ENCODE assay signal across 9 mouse cellular contexts in the genomic region with DNA sequence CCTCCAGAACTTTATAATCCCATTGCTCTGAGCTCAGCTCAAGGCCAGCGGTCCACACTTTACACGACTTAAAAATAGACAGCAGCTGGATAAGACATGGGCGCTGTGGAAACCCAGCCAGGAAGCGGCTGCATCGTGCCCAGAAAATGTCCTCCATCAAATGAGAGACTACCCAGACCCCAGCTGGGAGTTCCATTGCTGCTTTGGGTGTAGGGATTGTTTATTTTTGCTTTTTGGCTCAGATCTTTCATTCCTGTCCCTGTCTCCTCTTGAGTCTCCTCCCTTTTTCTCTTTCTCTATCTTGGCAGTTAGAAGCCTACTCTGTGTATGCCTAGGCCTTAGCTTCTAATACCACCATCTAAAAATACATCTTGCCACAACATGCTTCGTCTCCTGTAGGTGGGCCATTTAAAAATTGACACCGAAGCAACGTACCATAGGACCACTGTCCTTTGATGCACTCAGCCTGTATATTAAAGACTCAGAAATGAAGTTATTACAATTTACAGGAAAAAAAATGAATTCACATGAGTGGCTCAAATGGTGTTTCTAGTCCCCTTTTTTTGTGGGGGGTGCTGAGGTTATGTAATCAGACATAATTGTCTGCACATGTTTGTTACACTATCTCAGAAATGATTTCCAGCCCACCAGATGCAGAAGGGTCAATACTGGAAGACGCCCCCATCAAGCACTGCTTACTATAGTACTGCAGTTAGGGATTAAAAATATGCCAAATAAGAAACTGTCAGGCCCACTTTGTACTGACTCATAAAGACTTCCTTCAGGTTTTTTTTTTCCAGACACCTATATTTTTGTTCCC.
DNase-seq lines count a peak whose midpoint lies in the region; ATAC-seq and TF ChIP-seq lines count a peak whose summit lies in the region.
"Had no signal": no experiment of that assay in that cellular context is flagged by ENCODE, and none has a peak within 500 bp of the region (broad histone marks: within the 10 kb centered on the region; RNA-seq: fewer than 3 reads in every experiment).

No protein-coding gene starts in this region.

- H3K4me1 ChIP-seq in hindbrain, embryonic 14.5 days (replicated peaks; ENCODE audit: control insufficient read depth, insufficient read depth, low read length) = no peaks in the 10 kb centered on the region

- H3K4me3 ChIP-seq in gastrocnemius, adult 2 months = no peak overlapping the region
- no peak overlapping the region for H3K4me3 ChIP-seq in hindbrain, embryonic 14.5 days (replicated peaks; ENCODE audit: low read length)

- TF ChIP-seq CTCF in gastrocnemius, adult 2 months (IDR thresholded peaks at IDR 0.05) = no peak

- no peaks in the 10 kb centered on the region for H3K27me3 ChIP-seq in hindbrain, embryonic 14.5 days (ENCODE audit: control insufficient read depth, insufficient read depth, low read length)

- H3K9me3 ChIP-seq in hindbrain, embryonic 14.5 days (ENCODE audit: control insufficient read depth, low read length) = no peaks in the 10 kb centered on the region

- intact Hi-C loops in gastrocnemius, adult 2 months (cut with DNase I) = no loop called here

- peaks cover 37% of the 10 kb centered on the region for H3K36me3 ChIP-seq in hindbrain, embryonic 14.5 days (replicated peaks; ENCODE audit: control insufficient read depth, insufficient read depth)
- H3K36me3 ChIP-seq: G1E had no signal

- no peak overlapping the region for H3K9ac ChIP-seq in hindbrain, embryonic 14.5 days

- peak overlapping the region; percentile 86 for H3K27ac ChIP-seq in gastrocnemius, adult 2 months
- H3K27ac ChIP-seq in hindbrain, embryonic 14.5 days = no peak overlapping the region

- DNase-seq in kidney, adult 11 months = peak; percentile 10
- DNase-seq in kidney, adult 18-20 months = no peak
- peak; percentile 78 for DNase-seq in gastrocnemius, adult 2 months
- DNase-seq in kidney, adult 9 months = peak; percentile 23
- peak; percentile 27 for DNase-seq in ovary, postnatal 10 days (ENCODE audit: low spot score)
- no peak for DNase-seq in adrenal gland, postnatal 25 days
- DNase-seq in hindbrain, embryonic 14.5 days (ENCODE audit: low spot score) = no peak

- 89% methylated on average over 9 of the region's 9 CpGs for WGBS in hindbrain, embryonic 14.5 days

- ATAC-seq in monocyte, adult 5-6 weeks (replicated peaks; ENCODE audit: insufficient number of reproducible peaks, low FRiP score, low TSS enrichment, poor library complexity, severe bottlenecking) = no peak
- no peak for ATAC-seq in hindbrain, embryonic 14.5 days (ENCODE audit: low FRiP score)

- no peak overlapping the region for H3K4me2 ChIP-seq in hindbrain, embryonic 14.5 days (replicated peaks)

Comparison
In these comparisons a context has a peak if more than half of its experiments do, and no peak if none do; other contexts are left out.
1. DNase-seq: peak in kidney, adult 11 months (single experiment), gastrocnemius, adult 2 months (single experiment), kidney, adult 9 months (single experiment) and ovary, postnatal 10 days (single experiment); none in kidney, adult 18-20 months (single experiment), adrenal gland, postnatal 25 days (single experiment) and hindbrain, embryonic 14.5 days (single experiment).